8 mouse cellular contexts compared by ENCODE assay signal in genomic region chr4:134579212-134579611, GRCm38 (mm10). TPM values are rescaled to one million over a fixed set of nuclear protein-coding genes. Genes with fewer than 3 reads are reported as not detected.
DNase-seq lines count a peak whose midpoint lies in the region; ATAC-seq and TF ChIP-seq lines count a peak whose summit lies in the region.

No protein-coding gene starts in this region.

- H3K9me3 ChIP-seq in lung, embryonic 15.5 days, result no peaks in the 10 kb centered on the region
- H3K9me3 ChIP-seq in forebrain, embryonic 16.5 days (ENCODE audit: control insufficient read depth, low read length), result no peaks in the 10 kb centered on the region
- no peaks in the 10 kb centered on the region for H3K9me3 ChIP-seq in stomach, embryonic 14.5 days (ENCODE audit: control insufficient read depth, low read depth, low read length)

- H3K36me3 ChIP-seq in lung, embryonic 15.5 days, result no peaks in the 10 kb centered on the region
- no peaks in the 10 kb centered on the region for H3K36me3 ChIP-seq in forebrain, embryonic 16.5 days (ENCODE audit: control insufficient read depth, insufficient read depth)
- H3K36me3 ChIP-seq in stomach, embryonic 14.5 days (ENCODE audit: control insufficient read depth, insufficient read depth, low read length), result no peaks in the 10 kb centered on the region

- ATAC-seq in lung, embryonic 15.5 days (ENCODE audit: borderline replicate concordance, extremely low read depth, low FRiP score, low TSS enrichment), result peak; percentile 66; the same call in 1 of the 2 replicates
- ATAC-seq in forebrain, embryonic 16.5 days, result no peak
- ATAC-seq in stomach, embryonic 14.5 days (ENCODE audit: insufficient number of reproducible peaks, insufficient read depth, low FRiP score, low read depth), result 0 out of 2 replicates have a peak, but pooled peaks have one; percentile 19

- WGBS in lung, embryonic 15.5 days, result 7% methylated on average over 11 of the region's 11 CpGs
- 44% methylated on average over 11 of the region's 11 CpGs for WGBS in lung, adult 2 months
- 13% methylated on average over 11 of the region's 11 CpGs for WGBS in forebrain, embryonic 16.5 days
- 13% methylated on average over 11 of the region's 11 CpGs for WGBS in stomach, embryonic 14.5 days

- no peaks in the 10 kb centered on the region for H3K27me3 ChIP-seq in lung, embryonic 15.5 days
- no peaks in the 10 kb centered on the region; the same call in 1 of the 2 replicates for H3K27me3 ChIP-seq in forebrain, embryonic 16.5 days (replicated peaks; ENCODE audit: control insufficient read depth, insufficient read depth, low read length)
- no peaks in the 10 kb centered on the region for H3K27me3 ChIP-seq in stomach, embryonic 14.5 days (ENCODE audit: control insufficient read depth, insufficient read depth, low read length)

- no peak for DNase-seq in lung, adult 2 months
- peak; percentile 31 to 46 for DNase-seq in kidney, postnatal 36 days
- DNase-seq in layer of hippocampus, postnatal 36 days, result no peak
- DNase-seq in thymus, postnatal 36 days, result no peak
- no peak for DNase-seq in urinary bladder, postnatal 25 days (ENCODE audit: low spot score)

- TF ChIP-seq CTCF in lung, adult 2 months (IDR thresholded peaks at IDR 0.05; ENCODE audit: insufficient read depth, low read length), result no peak

- H3K27ac ChIP-seq in lung, embryonic 15.5 days, result no peak overlapping the region
- H3K27ac ChIP-seq in forebrain, embryonic 16.5 days (ENCODE audit: low read length), result no peak overlapping the region
- no peak overlapping the region for H3K27ac ChIP-seq in stomach, embryonic 14.5 days (ENCODE audit: low read length)

- 0 out of 2 replicates have a peak overlapping the region, but pooled peaks have one; percentile 4 for H3K4me3 ChIP-seq in lung, embryonic 15.5 days
- H3K4me3 ChIP-seq in lung, adult 2 months (replicated peaks; ENCODE audit: extremely low read depth, low read depth, low read length), result no peak overlapping the region
- no peak overlapping the region for H3K4me3 ChIP-seq in forebrain, embryonic 16.5 days (replicated peaks; ENCODE audit: low read length)
- H3K4me3 ChIP-seq in stomach, embryonic 14.5 days (ENCODE audit: low read depth, low read length), result no peak overlapping the region

- peak overlapping the region; percentile 44 for H3K4me2 ChIP-seq in lung, embryonic 15.5 days
- no peak overlapping the region for H3K4me2 ChIP-seq in forebrain, embryonic 16.5 days (ENCODE audit: low read length)
- peak overlapping the region; percentile 16; the same call in 1 of the 2 replicates for H3K4me2 ChIP-seq in stomach, embryonic 14.5 days (replicated peaks; ENCODE audit: low read depth, low read length)

- 0 out of 2 replicates have a peak overlapping the region, but pooled peaks have one; percentile 19 for H3K9ac ChIP-seq in lung, embryonic 15.5 days
- peak overlapping the region; percentile 18; the same call in 1 of the 2 replicates for H3K9ac ChIP-seq in forebrain, embryonic 16.5 days (replicated peaks; ENCODE audit: low read depth, low read length)
- no peak overlapping the region for H3K9ac ChIP-seq in stomach, embryonic 14.5 days (replicated peaks; ENCODE audit: low read depth, low read length)

- peaks cover 15% of the 10 kb centered on the region for H3K4me1 ChIP-seq in lung, embryonic 15.5 days
- no peaks in the 10 kb centered on the region for H3K4me1 ChIP-seq in lung, adult 2 months (ENCODE audit: control insufficient read depth, insufficient read depth, low read length)
- peaks cover 37% of the 10 kb centered on the region for H3K4me1 ChIP-seq in forebrain, embryonic 16.5 days (replicated peaks; ENCODE audit: control insufficient read depth, insufficient read depth, low read length)
- peaks cover 13% of the 10 kb centered on the region for H3K4me1 ChIP-seq in stomach, embryonic 14.5 days (ENCODE audit: control insufficient read depth, insufficient read depth, low read length)

- TF ChIP-seq POLR2A in lung, adult 2 months (IDR thresholded peaks at IDR 0.05; ENCODE audit: borderline replicate concordance, extremely low read depth, low read depth, low read length), result no peak

RNA-seq across cellular contexts. Expression of gene Selenon, which starts 27.2 kb away (rescaled TPM):
- 35.3 and 46.2 TPM in 2 replicates for polyA plus RNA-seq in lung, embryonic 15.5 days (2015; fragmentation: Nextera tagmentation; extraction: Ambion mirVana)
- polyA plus RNA-seq in lung, adult 2 months (2012; rRNA removed), result 36.2 and 42.2 TPM in 2 replicates
- 7.9 and 8.1 TPM in 2 replicates for polyA plus RNA-seq in forebrain, embryonic 16.5 days (2015; fragmentation: Nextera tagmentation; extraction: Ambion mirVana)
- 17.4 and 21.6 TPM in 2 replicates for polyA plus RNA-seq in stomach, embryonic 14.5 days (2014; fragmentation: Nextera tagmentation; extraction: Ambion mirVana)
- 10 to 100 TPM; 16.0 to 18.0 TPM for total RNA-seq in layer of hippocampus, postnatal 36 days (2021)

RNA-seq across cellular contexts. Expression of gene Mtfr1l, which starts 44.0 kb away (rescaled TPM):
- polyA plus RNA-seq in lung, embryonic 15.5 days (2015; fragmentation: Nextera tagmentation; extraction: Ambion mirVana), result 109 and 114 TPM in 2 replicates
- polyA plus RNA-seq in lung, adult 2 months (2012; rRNA removed), result 115 and 169 TPM in 2 replicates
- polyA plus RNA-seq in forebrain, embryonic 16.5 days (2015; fragmentation: Nextera tagmentation; extraction: Ambion mirVana), result 166 and 180 TPM in 2 replicates
- 111 and 119 TPM in 2 replicates for polyA plus RNA-seq in stomach, embryonic 14.5 days (2014; fragmentation: Nextera tagmentation; extraction: Ambion mirVana)
- 10 to 100 TPM; 63.2 to 64.7 TPM for total RNA-seq in layer of hippocampus, postnatal 36 days (2021)

Comparison
In these comparisons a context has a peak if more than half of its experiments do, and no peak if none do; other contexts are left out.
1. DNase-seq: peak in kidney, postnatal 36 days (2 of 2); none in lung, adult 2 months (single experiment), layer of hippocampus, postnatal 36 days (0 of 2), thymus, postnatal 36 days (0 of 2) and urinary bladder, postnatal 25 days (single experiment).